26 mouse cellular contexts compared by ENCODE assay signal in the genomic region with DNA sequence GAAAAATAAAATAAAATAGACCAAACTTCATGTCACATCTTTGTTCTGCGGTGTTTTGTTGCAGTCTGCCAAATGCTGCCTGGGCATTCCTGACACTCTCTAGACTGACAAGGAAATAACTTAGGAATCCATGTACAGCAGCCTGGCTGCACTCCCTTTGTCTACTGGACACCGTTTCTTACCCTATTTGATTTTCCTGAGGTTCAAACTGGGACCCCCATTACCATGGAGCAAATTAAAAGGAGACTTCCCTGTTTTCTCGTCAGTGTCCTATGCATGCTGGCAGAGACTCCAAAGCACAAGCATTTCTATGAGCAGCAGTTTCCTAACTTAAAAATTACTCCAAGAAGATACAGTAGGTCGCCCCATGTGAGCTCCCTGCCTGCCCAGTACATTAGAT.
DNase-seq lines count a peak whose midpoint lies in the region; TF ChIP-seq lines count a peak whose summit lies in the region.
"Had no signal": no experiment of that assay in that cellular context is flagged by ENCODE, and none has a peak within 500 bp of the region (broad histone marks: within the 10 kb centered on the region; RNA-seq: fewer than 3 reads in every experiment).

No protein-coding gene starts in this region.

- no peak for TF ChIP-seq POLR2A in MEL (IDR thresholded peaks at IDR 0.05; ENCODE audit: control insufficient read depth in 1 of 2, insufficient read depth in 1 of 2, low read depth in 1 of 2, low read length in 2 of 2, poor library complexity in 1 of 2)
- no peak for TF ChIP-seq POLR2A in myocyte (IDR thresholded peaks at IDR 0.05; ENCODE audit: insufficient read length, low read depth)
- TF ChIP-seq POLR2A in kidney, adult 2 months (IDR thresholded peaks at IDR 0.05; ENCODE audit: low read depth, low read length): no peak

- no peak for TF ChIP-seq CTCF in MEL (IDR thresholded peaks at IDR 0.05 in 2 of 3, conservative IDR thresholded peaks at IDR 0.05 in 1 of 3; ENCODE audit: control insufficient read depth in 1 of 3, insufficient read depth in 1 of 3, low read depth in 2 of 3, low read length in 3 of 3, poor library complexity in 1 of 3, severe bottlenecking in 1 of 3)
- no peak for TF ChIP-seq CTCF in kidney, adult 2 months (conservative IDR thresholded peaks at IDR 0.05; ENCODE audit: insufficient read depth, insufficient read length, low read depth, low read length)

- H3K36me3 ChIP-seq in MEL (ENCODE audit: control insufficient read depth in 1 of 2, insufficient read depth in 2 of 2, low read length in 2 of 2) (no peaks in the 10 kb centered on the region), myocyte (ENCODE audit: control insufficient read depth, insufficient read depth) (no peaks in the 10 kb centered on the region)
- H3K36me3 ChIP-seq in kidney, adult 2 months (ENCODE audit: control insufficient read depth, insufficient read depth, low read length): no peaks in the 10 kb centered on the region
- H3K36me3 ChIP-seq: embryonic facial prominence, embryonic 12.5 days; embryonic facial prominence, embryonic 15.5 days; G1E; heart, embryonic 10.5 days; heart, embryonic 13.5 days had no signal

- H3K27me3 ChIP-seq in MEL (ENCODE audit: control insufficient read depth in 1 of 2, insufficient read depth in 2 of 2, low read length in 2 of 2) (no peaks in the 10 kb centered on the region), myocyte (ENCODE audit: control insufficient read depth, insufficient read depth, insufficient read length) (no peaks in the 10 kb centered on the region)
- no peaks in the 10 kb centered on the region for H3K27me3 ChIP-seq in kidney, adult 2 months (replicated peaks; ENCODE audit: control insufficient read depth, insufficient read depth, low read length)
- H3K27me3 ChIP-seq: CH12.LX; embryonic facial prominence, embryonic 12.5 days; embryonic facial prominence, embryonic 15.5 days; heart, embryonic 13.5 days had no signal

- H3K79me2 ChIP-seq in MEL (ENCODE audit: control insufficient read depth, insufficient read depth, low read length, poor library complexity) (no peaks in the 10 kb centered on the region), myocyte (ENCODE audit: control insufficient read depth, insufficient read depth) (no peaks in the 10 kb centered on the region)

- peak; percentile 6 for DNase-seq in retina, embryonic 14.5 days (ENCODE audit: low spot score)
- no peak for DNase-seq in retina, postnatal 1 day
- peak; percentile 4 for DNase-seq in MEL (ENCODE audit: low read depth, low spot score)
- DNase-seq in left cerebral cortex, adult 8-10 months (ENCODE audit: low spot score in 2 of 2): no peak
- DNase-seq in kidney, adult 2 months: no peak
- DNase-seq: adrenal gland, adult 8-10 months; adrenal gland, postnatal 36 days; B cell, adult 2 months; cerebellum, adult 11 months; cerebellum, adult 2 months; cerebellum, adult 9-11 months; cerebellum, postnatal 25 days; forebrain, postnatal 0 days; gastrocnemius, postnatal 25 days; heart, adult 2 months; heart, postnatal 14 days; heart, postnatal 4 days had no signal

- H3ac ChIP-seq in myocyte (ENCODE audit: control insufficient read depth, insufficient read length): no peak overlapping the region

- TF ChIP-seq RAD21 in MEL (IDR thresholded peaks at IDR 0.05; ENCODE audit: low read depth, low read length): no peak

- H3K4me1 ChIP-seq in MEL (ENCODE audit: control insufficient read depth in 1 of 2, insufficient read depth in 2 of 2, low read length in 2 of 2): no peaks in the 10 kb centered on the region
- no peaks in the 10 kb centered on the region for H3K4me1 ChIP-seq in kidney, adult 2 months (ENCODE audit: control insufficient read depth, insufficient read depth, low read length)
- H3K4me1 ChIP-seq: embryonic facial prominence, embryonic 12.5 days; embryonic facial prominence, embryonic 15.5 days; heart, embryonic 10.5 days; heart, embryonic 13.5 days had no signal

- TF ChIP-seq EP300 in MEL (IDR thresholded peaks at IDR 0.05; ENCODE audit: low read depth in 1 of 2, low read length in 2 of 2): no peak

- H3K9ac ChIP-seq in MEL (ENCODE audit: control insufficient read depth, low read depth, low read length, poor library complexity, severe bottlenecking): no peak overlapping the region
- H3K9ac ChIP-seq: embryonic facial prominence, embryonic 12.5 days; embryonic facial prominence, embryonic 15.5 days; forebrain, postnatal 0 days; heart, embryonic 13.5 days; hindbrain, embryonic 14.5 days had no signal

- peak overlapping the region; percentile 79 for H3K4me2 ChIP-seq in myocyte (ENCODE audit: low read depth)
- H3K4me2 ChIP-seq: embryonic facial prominence, embryonic 12.5 days; embryonic facial prominence, embryonic 15.5 days; heart, embryonic 13.5 days; hindbrain, embryonic 14.5 days had no signal

- H3K4me3 ChIP-seq in MEL (ENCODE audit: control insufficient read depth in 1 of 2, insufficient read depth in 1 of 2, low read depth in 2 of 2, low read length in 2 of 2) (peak overlapping the region; percentile 18 to 21; a peak in 3 of 4 replicates), myocyte (no peak overlapping the region)
- no peak overlapping the region for H3K4me3 ChIP-seq in kidney, adult 2 months (ENCODE audit: insufficient read depth, low read depth, low read length)
- H3K4me3 ChIP-seq: embryonic facial prominence, embryonic 12.5 days; embryonic facial prominence, embryonic 15.5 days; heart, adult 2 months; heart, embryonic 10.5 days; heart, embryonic 13.5 days had no signal

- no peak overlapping the region for H3K27ac ChIP-seq in MEL (ENCODE audit: control insufficient read depth, low read depth, low read length)
- H3K27ac ChIP-seq in kidney, adult 2 months (ENCODE audit: insufficient read depth, low read depth, low read length): no peak overlapping the region
- H3K27ac ChIP-seq: embryonic facial prominence, embryonic 12.5 days; embryonic facial prominence, embryonic 15.5 days; heart, adult 2 months; heart, embryonic 10.5 days; heart, embryonic 13.5 days; hindbrain, embryonic 14.5 days; hindbrain, postnatal 0 days had no signal

- H3K9me3 ChIP-seq in MEL (replicated peaks; ENCODE audit: insufficient read depth, low read length): no peaks in the 10 kb centered on the region
- H3K9me3 ChIP-seq: embryonic facial prominence, embryonic 12.5 days; embryonic facial prominence, embryonic 15.5 days; G1E; heart, embryonic 10.5 days; heart, embryonic 13.5 days had no signal

- WGBS in kidney, adult 2 months: 60% methylated on average over 4 of the region's 4 CpGs

TF ChIP-seq in MEL, 35 proteins besides CTCF, POLR2A, EP300 and RAD21:
- TF ChIP-seq CHD2 (IDR thresholded peaks at IDR 0.05; ENCODE audit: low read length) (no peak), POLR2AphosphoS5 (IDR thresholded peaks at IDR 0.05; ENCODE audit: borderline replicate concordance, low read depth, low read length) (no peak)
TF ChIP-seq in MEL: peak in this region for 0.

TF ChIP-seq in myocyte, 11 proteins besides CTCF, POLR2A, EP300 and RAD21:
- TF ChIP-seq MYOD1 (IDR thresholded peaks at IDR 0.05; ENCODE audit: control insufficient read depth in 1 of 3, insufficient read length in 2 of 3, low read depth in 2 of 3): no peak
- no peak for TF ChIP-seq POLR2AphosphoS2 (IDR thresholded peaks at IDR 0.05; ENCODE audit: insufficient read length, low read depth)
- no peak for TF ChIP-seq REST (IDR thresholded peaks at IDR 0.05; ENCODE audit: insufficient read depth, insufficient read length)
- no peak for TF ChIP-seq TCF3 (IDR thresholded peaks at IDR 0.05; ENCODE audit: insufficient read length, low read depth)
- no peak for TF ChIP-seq MYOG (IDR thresholded peaks at IDR 0.05; ENCODE audit: control insufficient read depth in 1 of 3, insufficient read depth in 1 of 3, insufficient read length in 2 of 3, low read depth in 2 of 3)
- TF ChIP-seq CEBPB (IDR thresholded peaks at IDR 0.05; ENCODE audit: insufficient read depth, poor library complexity, severe bottlenecking): no peak

Comparison
In these comparisons a context has a peak if more than half of its experiments do, and no peak if none do; other contexts are left out.
1. DNase-seq: peak in retina, embryonic 14.5 days (single experiment) and MEL (single experiment); none in retina, postnatal 1 day (single experiment), left cerebral cortex, adult 8-10 months (0 of 2) and kidney, adult 2 months (single experiment).
2. H3K4me3 ChIP-seq: peak in MEL (2 of 2); none in myocyte (single experiment) and kidney, adult 2 months (single experiment).